Mouse (Mus musculus) lung, embryonic 15.5 days (tissue): ENCODE measurements at regions not wholly inside any gene's neighbourhood (a gene's known extent, or its start where the extent isn't known, plus 50 kb on each side); places are given as distances from the start of the nearest gene placed in this dataset.

Experiments used
- ATAC-seq: fragments of 200-750 bp; cut with Nextera tagmentation; 2 replicates; pipeline ENCODE4 v1.8.0; 2017; ENCODE audit warnings: moderate number of reproducible peaks, borderline replicate concordance; ENCODE audit not compliant: low FRiP score, low TSS enrichment; ENCODE audit errors: extremely low read depth
- H3K27ac ChIP-seq: fragments of 300-500 bp; sonication (generic); 2 replicates; pipeline ENCODE4 v1.5.1; 2015; ENCODE audit warnings: moderate library complexity, mild to moderate bottlenecking, inconsistent platforms
- H3K27me3 ChIP-seq: fragments of 300-500 bp; sonication (generic); 2 replicates; pipeline ENCODE4 v1.6.1; 2015; ENCODE audit warnings: inconsistent platforms
- H3K36me3 ChIP-seq: fragments of 300-500 bp; sonication (generic); 2 replicates; pipeline ENCODE4 v1.6.1; 2015; ENCODE audit warnings: inconsistent platforms
- H3K4me1 ChIP-seq: fragments of 300-500 bp; sonication (generic); 2 replicates; pipeline ENCODE4 v1.6.1; 2015; ENCODE audit warnings: inconsistent platforms
- H3K4me2 ChIP-seq: fragments of 300-500 bp; sonication (generic); 2 replicates; pipeline ENCODE4 v1.6.1; 2015; ENCODE audit warnings: inconsistent platforms, mild to moderate bottlenecking, moderate library complexity
- H3K4me3 ChIP-seq: fragments of 300-500 bp; sonication (generic); 2 replicates; pipeline ENCODE4 v1.5.1; 2015; ENCODE audit warnings: mild to moderate bottlenecking, inconsistent platforms
- H3K9ac ChIP-seq: fragments of 300-500 bp; sonication (generic); 2 replicates; pipeline ENCODE4 v1.6.1; 2015; ENCODE audit warnings: inconsistent platforms
- H3K9me3 ChIP-seq: fragments of 300-500 bp; sonication (generic); 2 replicates; pipeline ENCODE4 v1.6.1; 2016; ENCODE audit warnings: inconsistent platforms
- WGBS: fragments of 180-500 bp; shearing (Covaris S2); methylation state at CpG from one replicate; pipeline ENCODE4 v1.1.7; 2015; 5-methylcytosine and 5-hydroxymethylcytosine counted together

DNA sequence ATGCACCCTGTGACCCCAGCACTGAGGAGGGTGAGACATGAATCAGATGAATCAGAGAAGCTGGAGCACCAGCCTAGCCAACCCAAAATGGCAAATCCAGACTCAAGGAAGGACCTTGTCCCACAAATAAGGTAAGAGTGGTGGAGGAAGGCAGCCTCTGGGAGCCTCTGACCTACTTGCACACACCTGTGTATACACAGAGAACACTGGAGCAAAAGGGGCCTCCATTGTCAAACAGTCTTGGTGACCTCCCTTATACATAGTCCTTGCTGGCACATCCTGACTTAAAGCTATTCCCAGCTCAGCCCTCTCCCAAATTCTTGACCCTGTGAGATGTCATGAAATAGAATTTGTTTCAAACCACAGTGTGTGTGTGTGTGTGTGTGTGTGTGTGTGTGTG is 57.1 kb downstream of the Inhbb start:
- H3K9me3 ChIP-seq, result no peaks in the 10 kb centered on the region

DNA sequence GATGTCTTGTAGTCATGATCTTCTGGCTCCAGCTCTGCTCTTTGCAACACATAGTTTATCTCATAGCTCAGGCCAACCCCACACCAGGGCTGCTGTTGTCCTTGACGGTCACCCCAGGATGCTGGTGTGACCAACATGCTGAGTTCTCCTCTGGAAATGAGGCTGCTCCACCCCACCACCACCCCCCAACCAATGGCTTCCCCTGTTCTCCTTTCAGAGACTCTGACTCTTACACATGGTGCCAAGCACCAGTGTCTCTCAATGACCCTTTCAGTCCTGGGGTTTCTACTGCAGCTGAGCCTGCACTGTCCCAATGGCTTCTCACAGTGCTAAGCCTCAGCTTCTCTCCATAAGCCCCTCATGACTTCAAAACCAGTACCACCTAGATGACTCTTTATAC is 64.0 kb downstream of the Inhbb start:
- Histone ChIP-seq H3K9ac (no peak overlapping the region), H3K9me3 (no peaks in the 10 kb centered on the region), H3K27ac (no peak overlapping the region), H3K4me3 (no peak overlapping the region), H3K36me3 (no peaks in the 10 kb centered on the region), H3K4me2 (no peak overlapping the region), H3K4me1 (no peaks in the 10 kb centered on the region), H3K27me3 (no peaks in the 10 kb centered on the region)
- no peak for ATAC-seq
- WGBS, result 72% methylated on average over 1 of the region's 1 CpGs

More for the DNA sequence above, 57.1 kb downstream of the Inhbb start:
- Histone ChIP-seq H3K9ac (no peak overlapping the region), H3K27me3 (no peaks in the 10 kb centered on the region), H3K4me2 (no peak overlapping the region), H3K4me1 (no peaks in the 10 kb centered on the region), H3K36me3 (no peaks in the 10 kb centered on the region), H3K4me3 (no peak overlapping the region), H3K27ac (no peak overlapping the region)
- no peak for ATAC-seq

DNA sequence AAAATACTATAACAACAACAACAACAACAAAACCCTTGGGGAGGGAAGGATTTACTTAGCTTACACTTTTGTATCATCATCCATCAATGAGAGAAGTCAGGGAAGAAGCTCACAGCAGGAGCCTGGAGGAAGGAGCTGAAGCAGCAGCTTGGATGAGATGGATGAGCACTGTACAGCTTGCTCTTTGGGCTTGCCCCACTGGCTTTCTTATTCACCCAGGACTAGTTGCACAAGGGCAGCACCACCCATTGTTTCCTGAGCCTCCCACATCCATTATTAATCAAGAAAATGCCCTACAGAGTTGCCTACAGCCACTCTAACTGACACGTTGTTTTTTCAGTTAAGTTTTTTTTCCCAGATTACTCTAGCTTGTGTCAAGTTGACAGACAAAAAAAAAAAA is 65.1 kb downstream of the Inhbb start:
- Histone ChIP-seq H3K4me3 (no peak overlapping the region), H3K36me3 (no peaks in the 10 kb centered on the region), H3K4me1 (no peaks in the 10 kb centered on the region), H3K9me3 (no peaks in the 10 kb centered on the region), H3K27me3 (no peaks in the 10 kb centered on the region), H3K4me2 (no peak overlapping the region), H3K27ac (no peak overlapping the region), H3K9ac (no peak overlapping the region)
- WGBS, result 23% methylated on average over 1 of the region's 1 CpGs
- ATAC-seq, result no peak

DNA sequence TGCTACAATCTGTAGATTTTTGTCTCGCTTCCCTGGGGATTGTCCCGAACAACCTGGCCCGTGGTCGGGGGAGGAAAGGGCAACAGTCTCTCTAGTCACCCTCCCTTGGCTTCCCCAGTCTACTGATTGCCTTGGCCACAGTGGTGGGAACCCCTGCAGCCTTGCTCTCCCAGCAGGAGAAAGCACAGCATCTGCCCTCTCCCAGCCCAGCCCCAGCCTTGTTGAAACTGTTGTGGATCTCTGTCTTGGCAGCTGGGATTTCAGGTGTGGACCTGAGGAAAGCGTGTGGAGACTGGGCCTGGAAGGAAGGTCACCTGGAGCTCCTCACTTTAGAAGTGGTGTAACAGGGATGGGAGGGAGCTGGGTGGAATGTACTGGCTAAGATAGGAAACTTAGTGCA is 66.6 kb downstream of the Inhbb start:
- Histone ChIP-seq H3K4me1 (no peaks in the 10 kb centered on the region), H3K27ac (no peak overlapping the region), H3K27me3 (no peaks in the 10 kb centered on the region), H3K36me3 (no peaks in the 10 kb centered on the region), H3K9me3 (no peaks in the 10 kb centered on the region), H3K9ac (no peak overlapping the region), H3K4me2 (no peak overlapping the region), H3K4me3 (no peak overlapping the region)
- WGBS, result 77% methylated on average over 5 of the region's 5 CpGs
- no peak for ATAC-seq

DNA sequence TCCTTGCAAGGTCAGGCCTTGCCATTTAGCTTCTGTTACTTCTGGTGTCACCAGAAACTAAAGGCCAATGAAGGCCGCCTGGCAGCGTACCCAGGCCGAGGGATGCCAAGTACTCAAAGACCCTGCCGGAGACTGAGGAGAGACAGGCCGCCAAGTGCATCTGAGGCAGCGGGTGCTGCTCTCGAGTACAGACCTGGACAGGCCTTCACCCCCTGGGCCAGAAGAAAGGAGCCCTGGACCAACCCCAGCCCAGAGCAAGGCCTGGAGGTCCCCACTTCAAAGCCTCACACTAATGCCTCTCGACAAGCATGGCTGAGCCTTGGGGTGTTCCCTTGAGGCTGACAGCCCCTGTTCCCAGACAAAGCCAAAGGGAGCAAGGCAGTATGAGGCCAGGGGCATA is 70.5 kb downstream of the Inhbb start:
- Histone ChIP-seq H3K9ac (no peak overlapping the region), H3K27me3 (no peaks in the 10 kb centered on the region), H3K4me1 (no peaks in the 10 kb centered on the region), H3K4me3 (no peak overlapping the region), H3K4me2 (no peak overlapping the region), H3K36me3 (no peaks in the 10 kb centered on the region), H3K9me3 (no peaks in the 10 kb centered on the region), H3K27ac (no peak overlapping the region)
- no peak for ATAC-seq
- 86% methylated on average over 8 of the region's 8 CpGs for WGBS

DNA sequence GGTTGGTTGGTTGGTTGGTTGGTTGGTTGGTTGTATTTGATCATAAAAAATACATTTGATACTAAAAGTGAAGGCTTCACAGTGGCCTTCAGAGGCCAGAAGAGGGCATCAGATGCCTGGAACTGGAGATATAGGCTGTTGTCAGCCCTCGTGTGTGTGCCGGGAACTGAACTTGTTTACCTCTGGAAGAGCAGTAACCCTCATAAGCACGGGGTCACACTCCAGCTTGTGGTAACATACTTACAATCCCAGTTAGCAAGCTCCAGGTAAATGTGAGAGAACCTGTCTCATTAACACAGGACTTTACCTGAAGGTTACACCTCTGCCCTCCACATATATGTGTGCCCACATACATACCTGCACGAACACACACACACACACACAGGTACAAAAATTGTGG is 71.2 kb downstream of the Inhbb start:
- H3K4me3 ChIP-seq, result no peak overlapping the region
- ATAC-seq, result no peak
- no peak overlapping the region for H3K27ac ChIP-seq
- 84% methylated on average over 4 of the region's 4 CpGs for WGBS
- no peaks in the 10 kb centered on the region for H3K27me3 ChIP-seq
- H3K9me3 ChIP-seq, result no peaks in the 10 kb centered on the region
- no peaks in the 10 kb centered on the region for H3K36me3 ChIP-seq
- no peaks in the 10 kb centered on the region for H3K4me1 ChIP-seq
- no peak overlapping the region for H3K9ac ChIP-seq
- H3K4me2 ChIP-seq, result no peak overlapping the region

DNA sequence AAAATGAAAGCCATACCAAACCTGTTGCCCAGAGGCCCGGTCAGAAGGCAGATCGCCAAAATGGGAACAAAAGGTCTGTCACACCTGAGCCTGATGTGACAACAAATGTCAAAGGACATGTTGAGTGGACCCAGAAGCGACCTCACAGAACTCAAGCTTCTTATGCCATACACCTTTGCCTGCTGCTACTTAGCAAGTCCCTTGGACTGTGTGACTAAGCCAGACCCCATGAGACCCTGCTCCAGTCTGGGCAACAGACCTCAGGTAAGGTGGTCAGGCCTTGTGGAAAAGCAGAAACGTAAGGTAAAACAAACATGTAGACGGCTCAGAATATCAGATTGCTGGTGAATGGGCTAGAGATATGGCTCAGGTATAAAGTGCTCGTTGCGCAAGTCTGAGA is 71.8 kb downstream of the Inhbb start:
- H3K4me2 ChIP-seq, result no peak overlapping the region
- no peak overlapping the region for H3K9ac ChIP-seq
- H3K36me3 ChIP-seq, result no peaks in the 10 kb centered on the region
- no peak overlapping the region for H3K27ac ChIP-seq
- ATAC-seq, result no peak
- no peaks in the 10 kb centered on the region for H3K4me1 ChIP-seq
- no peaks in the 10 kb centered on the region for H3K27me3 ChIP-seq
- WGBS, result 76% methylated on average over 7 of the region's 7 CpGs
- no peak overlapping the region for H3K4me3 ChIP-seq
- no peaks in the 10 kb centered on the region for H3K9me3 ChIP-seq

DNA sequence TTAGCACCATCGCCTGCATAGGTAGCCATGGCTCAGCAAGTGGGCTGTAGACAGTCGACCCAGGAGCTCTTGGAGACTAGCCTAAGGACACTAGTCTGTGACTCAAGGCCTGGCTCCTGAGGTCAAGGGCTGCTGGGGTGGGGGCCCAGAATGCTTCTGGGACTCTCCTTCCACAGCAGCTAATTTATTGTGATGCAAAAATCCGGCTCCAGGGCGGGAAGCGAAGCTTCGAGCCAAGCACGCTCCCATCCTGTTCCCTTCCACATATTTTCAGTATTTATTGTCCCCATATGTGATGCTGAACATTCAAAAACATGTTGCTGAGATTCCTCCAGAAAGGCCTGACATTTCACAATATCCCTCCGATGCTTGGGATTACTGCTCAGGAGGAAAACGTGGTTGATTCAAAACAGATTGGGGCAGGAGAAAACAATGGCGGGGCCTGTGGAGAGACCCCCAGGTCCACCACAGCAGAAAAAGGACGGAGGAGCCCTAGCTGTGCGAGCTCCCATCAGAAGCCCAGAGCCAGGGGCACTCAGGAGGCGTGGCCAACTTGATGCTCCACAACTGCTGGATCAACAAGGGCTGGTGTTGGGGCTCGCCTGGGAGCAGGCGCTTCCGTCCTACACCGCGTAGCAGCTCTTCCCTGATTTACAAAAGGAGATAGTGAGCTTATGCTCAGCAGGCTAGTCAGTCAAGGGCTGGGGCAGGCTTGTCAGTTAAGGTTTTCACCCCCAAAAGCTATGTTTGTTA is 73.4 kb downstream of the Inhbb start:
- Histone ChIP-seq H3K4me1 (no peaks in the 10 kb centered on the region), H3K9ac (no peak overlapping the region), H3K36me3 (no peaks in the 10 kb centered on the region), H3K27ac (no peak overlapping the region), H3K27me3 (no peaks in the 10 kb centered on the region), H3K4me3 (no peak overlapping the region), H3K4me2 (no peak overlapping the region), H3K9me3 (no peaks in the 10 kb centered on the region)
- 32% methylated on average over 18 of the region's 18 CpGs for WGBS
- ATAC-seq, result 0 out of 2 replicates have a peak, but pooled peaks have one; percentile 37

DNA sequence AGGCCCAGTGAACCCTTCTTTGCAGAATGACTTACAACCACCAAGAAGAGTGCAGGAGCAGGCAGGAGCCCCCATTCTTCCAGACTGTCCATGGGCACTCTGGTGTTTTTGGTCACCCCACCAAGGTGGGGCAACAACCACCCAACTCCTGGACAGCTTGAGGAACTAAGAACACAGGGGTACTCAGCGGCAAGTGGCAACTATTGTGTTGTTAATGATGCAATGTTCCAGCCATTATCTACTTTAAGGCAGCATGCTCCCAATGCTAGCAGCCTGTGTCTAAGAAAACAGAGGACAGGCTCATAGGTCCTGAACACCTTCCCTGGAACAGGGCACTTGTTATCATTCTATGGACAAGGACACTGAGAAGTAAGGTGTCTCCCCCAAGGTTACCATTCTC is 74.3 kb downstream of the Inhbb start:
- H3K4me1 ChIP-seq, result no peaks in the 10 kb centered on the region
- no peak overlapping the region for H3K27ac ChIP-seq
- H3K27me3 ChIP-seq, result no peaks in the 10 kb centered on the region
- 91% methylated on average over 1 of the region's 1 CpGs for WGBS
- H3K9me3 ChIP-seq, result no peaks in the 10 kb centered on the region
- H3K36me3 ChIP-seq, result no peaks in the 10 kb centered on the region
- H3K9ac ChIP-seq, result no peak overlapping the region
- H3K4me3 ChIP-seq, result no peak overlapping the region
- ATAC-seq, result no peak
- no peak overlapping the region for H3K4me2 ChIP-seq

DNA sequence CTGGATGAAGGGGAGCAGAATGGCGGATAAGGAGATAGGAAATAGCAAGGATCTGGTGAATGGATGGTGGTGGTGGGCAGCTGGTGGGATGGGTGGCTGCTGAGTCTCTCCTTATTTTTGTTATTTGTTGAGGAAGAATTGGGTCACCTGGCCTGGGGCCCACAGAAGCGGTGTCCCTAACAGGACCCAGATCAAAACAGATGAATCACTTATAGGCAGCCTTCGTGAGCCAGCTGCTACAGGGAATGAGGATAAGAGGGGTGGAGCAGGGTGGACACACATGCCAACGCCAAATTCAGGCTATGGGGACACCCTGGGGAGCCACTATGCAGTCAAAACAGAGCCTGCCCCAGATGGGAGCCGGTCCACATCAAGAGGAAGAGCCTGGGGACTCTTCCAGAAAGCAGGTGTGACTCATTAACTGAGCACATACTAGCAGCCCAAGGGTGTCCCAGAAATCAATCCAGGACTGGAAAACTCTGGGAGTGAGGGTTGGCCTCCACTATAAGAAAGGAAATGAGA is 75.4 kb downstream of the Inhbb start:
- ATAC-seq, result no peak
- Histone ChIP-seq H3K9me3 (no peaks in the 10 kb centered on the region), H3K4me2 (no peak overlapping the region), H3K27ac (no peak overlapping the region), H3K4me1 (no peaks in the 10 kb centered on the region), H3K4me3 (no peak overlapping the region), H3K27me3 (no peaks in the 10 kb centered on the region), H3K36me3 (no peaks in the 10 kb centered on the region), H3K9ac (no peak overlapping the region)
- 74% methylated on average over 5 of the region's 5 CpGs for WGBS

DNA sequence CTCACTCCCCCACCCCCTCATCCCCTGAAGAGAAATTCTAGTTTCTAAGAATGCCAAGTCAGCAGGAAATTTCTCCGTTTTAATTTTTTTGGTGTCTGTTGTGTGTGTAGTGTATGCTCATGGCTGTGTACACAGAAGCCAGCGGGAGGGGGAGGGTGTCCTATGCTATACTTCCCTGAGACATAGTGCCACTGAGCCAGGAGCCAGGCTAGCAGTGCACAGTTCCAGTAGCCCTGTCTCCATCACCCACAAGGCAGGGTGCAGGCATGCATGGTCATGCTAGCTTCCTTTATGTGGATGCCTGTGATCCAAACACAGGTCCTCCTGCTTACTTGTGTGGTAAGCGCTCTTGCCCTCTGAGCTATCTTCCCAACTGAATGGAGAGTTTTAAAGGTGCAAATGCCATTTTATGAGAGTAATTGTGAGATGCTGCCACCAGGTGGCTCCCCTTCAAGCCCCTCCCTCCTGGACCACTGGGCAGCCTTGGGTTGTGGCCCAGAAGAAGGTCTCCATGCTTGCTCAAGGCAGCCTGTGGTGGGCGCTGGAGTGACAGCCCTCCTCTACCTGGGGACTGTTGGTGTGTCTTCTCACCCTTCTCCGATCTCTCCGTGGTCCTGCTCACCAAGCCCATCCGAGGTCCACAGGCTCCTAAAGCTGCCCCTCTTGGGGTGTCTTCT is 76.8 kb downstream of the Inhbb start:
- Histone ChIP-seq H3K4me2 (no peak overlapping the region), H3K4me3 (no peak overlapping the region), H3K4me1 (no peaks in the 10 kb centered on the region), H3K27me3 (no peaks in the 10 kb centered on the region), H3K9me3 (no peaks in the 10 kb centered on the region), H3K27ac (no peak overlapping the region), H3K9ac (no peak overlapping the region), H3K36me3 (no peaks in the 10 kb centered on the region)
- ATAC-seq, result no peak
- 57% methylated on average over 7 of the region's 7 CpGs for WGBS

DNA sequence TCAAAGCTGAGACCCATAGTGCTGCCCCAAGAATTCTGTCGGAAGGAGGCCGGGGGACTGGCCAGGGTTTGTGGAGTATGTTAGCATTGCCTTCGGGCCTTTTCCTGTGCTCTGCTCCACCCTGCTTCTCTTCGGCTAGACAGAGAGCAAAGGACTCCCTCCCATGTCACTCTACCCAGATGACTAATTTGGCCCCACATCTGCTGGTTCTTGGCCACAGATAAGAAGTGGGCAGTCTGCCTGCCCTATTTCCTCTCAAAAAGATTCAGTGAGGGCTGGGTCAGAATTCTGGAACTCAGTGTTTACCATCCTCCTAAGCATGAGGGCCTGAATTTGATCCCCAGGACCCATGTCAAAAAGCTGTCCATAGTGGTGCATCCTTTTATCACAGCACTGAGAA is 78.0 kb downstream of the Inhbb start:
- Histone ChIP-seq H3K4me2 (no peak overlapping the region), H3K4me3 (no peak overlapping the region), H3K4me1 (no peaks in the 10 kb centered on the region), H3K9me3 (no peaks in the 10 kb centered on the region), H3K27ac (no peak overlapping the region), H3K36me3 (no peaks in the 10 kb centered on the region), H3K9ac (no peak overlapping the region), H3K27me3 (no peaks in the 10 kb centered on the region)
- WGBS, result 57% methylated on average over 4 of the region's 4 CpGs
- no peak for ATAC-seq
